Mouse (Mus musculus) liver, postnatal 0 days (tissue): ENCODE data around the gene Krtap31-1. TPM values are rescaled to one million over a fixed set of nuclear protein-coding genes. Genes with fewer than 3 reads are reported as not detected.
"Not testable (repeated sequence)": the region's sequence is repeated elsewhere in the genome, so short reads cannot be mapped to it uniquely, and the experiment has no call there.

ENCODE experiments used
- ATAC-seq: fragments of 200-750 bp; cut with Nextera tagmentation; 2 replicates; pipeline ENCODE4 v1.8.0; 2017; ENCODE audit warnings: mild to moderate bottlenecking, moderate library complexity
- DNase-seq: peaks from one replicate; pipeline ENCODE4 v3.0.0-alpha.2; 2016
- H3K27ac ChIP-seq: fragments of 300-500 bp; sonication (generic); 2 replicates; pipeline ENCODE4 v1.5.1; 2014; ENCODE audit warnings: antibody characterized with exemption, moderate library complexity, mild to moderate bottlenecking, low read depth
- H3K27me3 ChIP-seq: fragments of 300-500 bp; sonication (generic); 2 replicates; pipeline ENCODE4 v1.6.1; 2014; ENCODE audit warnings: low read length, control low read depth, mixed read lengths; ENCODE audit not compliant: insufficient read depth
- H3K36me3 ChIP-seq: fragments of 300-500 bp; sonication (generic); replicated peaks from 2 replicates; pipeline ENCODE4 v1.6.1; 2014; ENCODE audit warnings: mild to moderate bottlenecking, control low read depth, low read length, moderate library complexity, mixed read lengths; ENCODE audit not compliant: insufficient read depth
- H3K4me1 ChIP-seq: fragments of 300-500 bp; sonication (generic); 2 replicates; pipeline ENCODE4 v1.6.1; 2014; ENCODE audit warnings: antibody characterized with exemption, mild to moderate bottlenecking, control low read depth; ENCODE audit not compliant: insufficient read depth
- H3K4me2 ChIP-seq: fragments of 300-500 bp; sonication (generic); 2 replicates; pipeline ENCODE4 v1.6.1; 2014; ENCODE audit warnings: low read depth, mild to moderate bottlenecking, low read length, moderate library complexity, mixed read lengths
- H3K4me3 ChIP-seq: fragments of 300-500 bp; sonication (generic); 2 replicates; pipeline ENCODE4 v1.5.1; 2014; ENCODE audit warnings: low read depth, low read length
- H3K9ac ChIP-seq: fragments of 300-500 bp; sonication (generic); replicated peaks from 2 replicates; pipeline ENCODE4 v1.6.1; 2014; ENCODE audit warnings: mild to moderate bottlenecking, moderate library complexity
- H3K9me3 ChIP-seq: fragments of 300-500 bp; sonication (generic); 2 replicates; pipeline ENCODE4 v1.6.1; 2016; ENCODE audit warnings: mild to moderate bottlenecking, control low read depth, low read length, mixed read lengths
- CTCF ChIP-seq: sonication (generic); IDR thresholded peaks from 2 replicates; pipeline ENCODE4 v1.5.1; 2016; ENCODE audit warnings: antibody characterized with exemption, low read depth
- EP300 ChIP-seq: IDR thresholded peaks from 2 replicates; pipeline ENCODE4 v1.6.1; 2016; ENCODE audit warnings: antibody characterized with exemption, low read depth, mild to moderate bottlenecking
- WGBS: fragments of 180-500 bp; shearing (Covaris S2); extraction: QIAGEN DNeasy Blood & Tissue Kit; methylation state at CpG from one replicate; pipeline ENCODE4 v1.1.7; 2014; ENCODE audit not compliant: insufficient replicate concordance; 5-methylcytosine and 5-hydroxymethylcytosine counted together
- polyA plus RNA-seq: library from polyadenylated mRNA; unstranded; fragments of >200 nt; fragmentation: Nextera tagmentation; extraction: Ambion mirVana; gene quantifications from 2 replicates; pipeline ENCODE4 v1.2.1, GENCODE M21; 2015

Krtap31-1 gene
- polyA plus RNA-seq = not detected in 2 replicates

GRCm38 (mm10) chr11:99907620-99908019 lies at the start of gene Krtap31-1:
Gene Krtap31-1, plus strand, starts transcription at chr11:99907920.
- H3K27me3 ChIP-seq = no peaks in the 10 kb centered on the region
- no peak within 1 kb of the TSS for H3K4me2 ChIP-seq
- H3K27ac ChIP-seq = no peak within 1 kb of the TSS
- TF ChIP-seq EP300 (no peak), CTCF (no peak)
- H3K36me3 ChIP-seq = no peaks in the 10 kb centered on the region
- no peaks in the 10 kb centered on the region for H3K9me3 ChIP-seq
- H3K4me1 ChIP-seq = no peaks in the 10 kb centered on the region
- DNase-seq (no peak), ATAC-seq (no peak)
- no peak within 1 kb of the TSS for H3K4me3 ChIP-seq
- H3K9ac ChIP-seq = no peak within 1 kb of the TSS
- 66% methylated on average over 2 of the region's 2 CpGs for WGBS

GRCm38 (mm10) chr11:99858761-99859160 lies 49.0 kb upstream of the Krtap31-1 start:
- ATAC-seq (no peak), DNase-seq (no peak)
- H3K4me2 ChIP-seq = no peak overlapping the region
- no peak for TF ChIP-seq CTCF
- no peak for TF ChIP-seq EP300
- H3K4me1 ChIP-seq = no peaks in the 10 kb centered on the region
- no peak overlapping the region for H3K27ac ChIP-seq
- H3K27me3 ChIP-seq = no peaks in the 10 kb centered on the region
- no peaks in the 10 kb centered on the region for H3K9me3 ChIP-seq
- no peak overlapping the region for H3K9ac ChIP-seq
- no peak overlapping the region for H3K4me3 ChIP-seq
- 60% methylated on average over 2 of the region's 2 CpGs for WGBS
- H3K36me3 ChIP-seq = no peaks in the 10 kb centered on the region

- ATAC-seq, H3K4me3 ChIP-seq, H3K36me3 ChIP-seq, H3K4me2 ChIP-seq, H3K9me3 ChIP-seq, H3K27ac ChIP-seq, DNase-seq, H3K4me1 ChIP-seq, H3K27me3 ChIP-seq, H3K9ac ChIP-seq: not testable (repeated sequence)
- WGBS = 42% methylated on average over 1 of the region's 1 CpGs
Observed at GRCm38 (mm10) chr11:99864176-99864575, 43.5 kb upstream of the Krtap31-1 start, which contains the start of gene Gm11559. Gene Gm11559, plus strand, starts transcription at chr11:99864476.

GRCm38 (mm10) chr11:99873089-99873488 lies 34.6 kb upstream of the Krtap31-1 start, which contains the start of gene Krtap9-1:
Gene Krtap9-1, plus strand, starts transcription at chr11:99873389.
- not testable (repeated sequence) for DNase-seq, H3K4me2 ChIP-seq, H3K9me3 ChIP-seq, H3K4me3 ChIP-seq, H3K27me3 ChIP-seq, H3K27ac ChIP-seq, H3K36me3 ChIP-seq, H3K4me1 ChIP-seq, H3K9ac ChIP-seq, ATAC-seq
- WGBS = 57% methylated on average over 1 of the region's 1 CpGs

GRCm38 (mm10) chr11:99878887-99879286 lies 28.8 kb upstream of the Krtap31-1 start, which contains the start of gene Gm11567:
Gene Gm11567, plus strand, starts transcription at chr11:99879187.
- not testable (repeated sequence) for H3K27ac ChIP-seq, H3K4me3 ChIP-seq, H3K27me3 ChIP-seq, DNase-seq, H3K9ac ChIP-seq, H3K36me3 ChIP-seq, H3K9me3 ChIP-seq, ATAC-seq, H3K4me2 ChIP-seq, H3K4me1 ChIP-seq
- WGBS = 41% methylated on average over 1 of the region's 1 CpGs

- Histone ChIP-seq H3K4me3 (no peak within 1 kb of the TSS), H3K27me3 (no peaks in the 10 kb centered on the region), H3K27ac (no peak within 1 kb of the TSS), H3K36me3 (no peaks in the 10 kb centered on the region), H3K9ac (no peak within 1 kb of the TSS), H3K4me2 (no peak within 1 kb of the TSS), H3K9me3 (no peaks in the 10 kb centered on the region), H3K4me1 (no peaks in the 10 kb centered on the region)
- WGBS = 76% methylated on average over 3 of the region's 3 CpGs
- no peak for DNase-seq
- TF ChIP-seq EP300 (no peak), CTCF (no peak)
- no peak for ATAC-seq
Observed at GRCm38 (mm10) chr11:99914451-99914850, 6.7 kb downstream of the Krtap31-1 start, which contains the start of gene Gm11565. Gene Gm11565, plus strand, starts transcription at chr11:99914751.

GRCm38 (mm10) chr11:99935991-99936390 lies 28.3 kb downstream of the Krtap31-1 start, which contains the start of gene Krtap31-2:
Gene Krtap31-2, plus strand, starts transcription at chr11:99936291.
- Histone ChIP-seq H3K27ac (no peak within 1 kb of the TSS), H3K4me3 (no peak within 1 kb of the TSS), H3K9me3 (no peaks in the 10 kb centered on the region), H3K27me3 (0 out of 2 replicates have a peak, but pooled peaks cover 4% of the 10 kb centered on the region), H3K4me1 (no peaks in the 10 kb centered on the region), H3K36me3 (no peaks in the 10 kb centered on the region), H3K9ac (no peak within 1 kb of the TSS), H3K4me2 (no peak within 1 kb of the TSS)
- no peak for TF ChIP-seq EP300
- no peak for TF ChIP-seq CTCF
- DNase-seq = no peak
- WGBS = 70% methylated on average over 1 of the region's 1 CpGs
- ATAC-seq = no peak
